Mouse (Mus musculus) cerebellum, adult 11 months (tissue): Measurements from ENCODE around the gene Sestd1.

Experiments
- DNase-seq: peaks from one replicate; pipeline ENCODE4 v3.0.0; 2022

Gene Sestd1

DNA sequence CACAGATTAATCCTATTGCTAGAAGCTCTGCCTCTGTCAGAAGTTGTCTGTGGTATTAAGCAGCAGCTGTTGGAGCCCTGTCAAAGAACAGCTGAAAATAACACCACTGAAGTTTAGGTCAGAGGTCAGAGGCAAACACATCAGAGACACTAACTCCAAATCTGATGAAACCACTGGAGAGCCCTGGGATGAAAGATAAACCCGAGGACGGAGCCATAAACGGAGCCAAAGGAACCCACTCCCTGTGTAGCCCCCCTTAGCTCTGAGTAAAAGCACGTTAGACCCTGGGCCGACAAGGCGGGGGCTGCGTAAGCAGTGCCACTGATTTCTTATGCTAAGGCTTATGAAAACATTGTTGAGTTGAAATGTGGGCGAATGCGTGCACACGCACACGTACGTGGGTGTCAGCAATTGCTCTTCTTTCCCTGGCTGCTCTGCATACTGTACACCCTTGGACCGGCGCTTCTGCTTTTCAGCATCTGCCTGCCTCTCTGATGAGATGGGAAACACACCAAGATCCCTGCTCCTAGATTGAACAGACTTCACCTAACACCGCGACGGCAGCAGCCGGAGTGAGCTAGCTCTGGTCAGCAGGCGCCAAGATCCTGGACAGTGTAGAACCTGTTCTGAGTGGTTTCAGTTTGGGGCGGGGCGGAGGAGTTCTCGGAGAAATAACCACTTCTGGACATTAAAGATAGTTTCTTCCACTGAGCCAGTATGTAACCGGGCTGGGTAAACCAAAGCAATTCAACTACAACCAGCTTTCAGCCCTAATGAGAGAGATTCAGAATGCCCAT lies 108.8 kb downstream of the Sestd1 start:
- DNase-seq: no peak

DNA sequence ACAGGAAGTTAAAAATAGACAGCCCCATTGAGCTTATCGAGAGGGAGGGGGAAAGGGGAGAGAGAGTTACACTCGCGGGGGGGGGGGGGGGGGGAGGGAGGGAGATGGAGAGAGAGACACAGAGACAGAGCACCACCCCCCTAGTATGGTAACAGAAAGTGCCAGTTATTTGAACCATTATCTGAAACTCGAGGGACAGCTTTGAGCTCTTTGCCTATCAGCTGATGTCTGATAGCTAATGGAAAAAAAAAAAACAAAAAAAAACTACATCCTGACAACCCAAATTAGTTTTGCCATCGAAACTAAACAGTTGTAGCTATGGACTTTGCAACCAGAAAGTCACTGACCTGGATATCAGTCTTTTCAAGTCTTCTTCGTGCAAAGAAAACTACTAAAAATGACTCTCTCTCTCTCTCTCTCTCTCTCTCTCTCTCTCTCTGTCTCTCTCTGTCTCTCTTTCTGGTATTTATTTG lies 109.7 kb downstream of the Sestd1 start, which contains the start of gene Ccdc141:
Ccdc141 (minus strand) TSS at position 4 of the 473 bp plus-strand sequence.
- no peak for DNase-seq

DNA sequence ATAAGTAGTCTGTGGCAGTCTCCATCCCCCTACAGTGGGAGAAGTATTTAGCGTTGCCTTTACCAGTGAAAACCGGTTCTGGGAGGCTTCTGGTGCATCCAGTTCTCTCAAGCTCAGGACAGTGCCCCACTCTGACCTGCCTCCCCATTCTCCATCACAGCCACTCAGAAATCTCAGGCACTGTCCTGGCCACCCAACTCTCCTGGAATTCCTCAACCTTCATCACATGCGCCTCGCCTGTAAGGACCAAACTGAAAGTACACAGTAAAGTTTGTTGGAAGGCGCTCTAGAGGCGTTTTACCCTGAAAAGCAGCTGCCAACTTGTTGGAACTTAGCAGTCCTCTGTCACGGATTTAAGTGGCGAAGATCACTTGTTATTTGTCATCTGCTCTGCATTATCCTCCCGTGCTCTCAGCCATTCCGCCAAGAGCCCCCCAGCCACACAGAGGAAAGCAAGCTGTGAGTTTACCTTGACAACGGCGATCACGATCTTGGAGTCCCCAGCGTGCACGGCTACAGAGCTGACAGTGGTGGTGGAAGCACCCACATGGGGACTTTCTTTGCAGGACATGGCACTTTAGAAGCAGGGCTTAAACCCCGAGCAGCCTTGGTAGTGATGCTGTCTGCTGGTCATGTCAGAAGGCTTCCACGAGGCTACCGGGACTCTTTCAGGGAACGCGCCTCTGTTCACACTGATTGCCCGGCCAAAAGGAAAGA lies 110.3 kb downstream of the Sestd1 start:
- no peak for DNase-seq

DNA sequence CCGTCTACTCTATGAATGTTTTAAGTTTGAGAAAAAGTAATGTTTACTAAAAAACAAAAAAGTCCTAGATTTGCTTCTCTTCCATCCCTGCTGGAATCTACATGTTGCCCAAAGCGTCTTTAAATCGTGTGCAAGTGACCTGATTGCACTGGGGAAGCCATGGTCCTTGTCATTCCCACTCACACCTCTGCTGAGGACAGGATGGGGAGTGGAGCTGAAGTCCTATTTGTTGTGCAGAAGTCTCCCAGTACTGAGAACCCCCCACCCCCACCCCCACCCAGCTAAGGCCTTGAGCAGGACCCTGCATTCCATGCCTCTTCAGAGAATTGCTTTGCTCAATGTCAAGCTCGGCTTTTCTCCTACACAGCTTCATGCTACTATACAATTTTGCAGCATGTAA lies 111.2 kb downstream of the Sestd1 start:
- no peak for DNase-seq

DNA sequence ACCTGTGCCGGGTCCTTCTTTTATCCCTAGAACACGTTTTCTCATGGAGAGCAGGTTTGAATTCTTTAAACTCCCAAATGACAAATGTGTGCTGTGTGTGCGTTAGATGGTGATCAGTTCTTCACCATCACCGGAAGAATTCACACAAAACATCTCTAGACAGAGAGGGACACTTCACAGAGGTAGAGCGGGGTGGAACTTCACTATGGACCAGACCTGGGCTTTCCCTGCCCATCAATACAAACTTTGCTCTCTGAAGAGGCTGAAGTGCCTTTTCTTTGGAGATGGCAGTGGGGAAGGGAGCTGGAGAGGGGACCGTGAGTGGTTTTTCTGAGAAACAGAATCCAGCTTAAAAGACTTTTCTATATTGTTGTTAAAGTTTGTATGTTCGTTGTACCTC lies 111.6 kb downstream of the Sestd1 start:
- DNase-seq: no peak

DNA sequence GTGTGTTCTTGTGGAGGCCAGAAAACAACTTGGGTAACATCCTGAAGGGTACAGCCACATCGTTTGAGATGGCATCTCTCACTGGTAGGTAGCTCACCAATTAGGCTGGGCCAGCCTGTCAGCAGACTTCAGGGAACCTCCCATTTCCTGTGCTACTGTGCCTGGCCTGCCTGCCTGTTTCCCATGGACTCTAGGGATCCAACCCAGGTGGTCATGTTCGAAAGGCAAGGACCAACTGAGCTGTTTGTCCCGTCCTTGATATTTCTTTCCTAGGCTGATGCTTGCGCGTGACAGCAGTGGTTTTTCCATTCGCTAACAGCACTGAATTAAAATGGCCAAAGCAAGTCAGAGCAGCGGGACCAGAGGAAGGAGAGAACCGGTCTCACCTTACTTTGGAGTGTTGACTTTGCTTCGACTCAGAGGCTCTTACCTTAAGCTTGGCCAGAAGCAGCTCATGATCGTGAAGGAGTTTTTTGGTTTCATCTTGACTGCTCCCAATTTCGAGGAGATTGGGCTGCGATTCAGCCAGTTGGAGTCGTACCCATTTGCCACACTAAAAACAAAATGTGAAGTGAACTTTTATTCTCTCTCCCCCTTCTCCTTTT lies 112.2 kb downstream of the Sestd1 start:
- DNase-seq: no peak

DNA sequence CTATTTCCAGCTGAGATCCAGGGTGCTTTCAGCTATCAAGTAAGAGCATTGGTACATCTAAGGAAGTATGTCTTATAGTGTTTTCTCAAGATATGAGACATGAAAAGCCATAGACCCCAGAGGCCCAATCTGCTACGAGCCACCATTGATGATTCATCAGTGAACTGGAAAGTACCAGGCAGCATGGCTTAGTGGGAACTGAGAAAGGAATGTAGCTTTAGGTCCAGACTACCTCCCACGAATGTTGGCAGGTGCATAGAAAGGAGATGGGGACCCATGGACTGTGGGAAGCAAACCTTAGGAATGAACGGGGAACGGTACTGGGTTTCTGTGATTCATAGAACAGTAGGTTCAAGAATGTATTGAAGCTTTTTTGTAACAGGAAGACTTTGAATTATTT lies 114.0 kb downstream of the Sestd1 start:
- no peak for DNase-seq

DNA sequence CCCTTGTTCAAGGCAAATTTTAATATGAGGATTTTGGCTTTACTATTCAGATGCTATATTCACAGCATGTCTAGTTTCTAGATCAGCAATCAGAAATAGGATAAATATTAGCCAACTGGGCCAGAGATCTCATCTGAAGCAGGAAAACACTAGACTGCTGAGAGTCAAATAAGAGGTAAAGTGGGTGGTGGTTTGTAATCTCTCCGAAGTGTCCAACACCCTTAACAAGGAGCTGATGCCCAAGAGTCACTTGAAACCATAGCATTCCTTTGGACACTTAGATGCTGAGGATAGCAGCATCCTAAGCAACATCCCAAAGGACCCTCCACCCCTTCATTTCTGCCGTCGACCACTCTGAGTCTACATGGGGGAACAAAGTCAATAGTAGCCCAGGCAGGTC lies 115.7 kb downstream of the Sestd1 start:
- DNase-seq: no peak

DNA sequence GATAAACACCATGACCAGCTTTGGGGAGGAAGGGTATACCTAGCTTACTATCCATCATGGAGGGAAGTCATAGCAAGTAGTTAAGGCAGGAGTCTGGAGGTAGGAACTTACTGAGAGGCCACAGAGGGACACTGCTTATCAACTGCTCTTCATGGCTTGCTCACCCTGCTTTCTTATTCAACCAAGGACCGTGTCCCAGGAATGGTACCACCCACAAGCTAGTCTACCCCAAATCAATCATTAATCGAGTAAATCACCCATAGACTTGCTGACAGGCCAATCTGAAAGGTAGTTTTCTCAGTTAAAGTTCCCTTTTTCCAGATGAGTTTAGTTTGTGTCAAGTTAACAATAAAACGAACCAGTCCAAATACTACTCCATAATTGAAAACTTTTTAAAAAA lies 117.0 kb downstream of the Sestd1 start:
- DNase-seq: no peak

DNA sequence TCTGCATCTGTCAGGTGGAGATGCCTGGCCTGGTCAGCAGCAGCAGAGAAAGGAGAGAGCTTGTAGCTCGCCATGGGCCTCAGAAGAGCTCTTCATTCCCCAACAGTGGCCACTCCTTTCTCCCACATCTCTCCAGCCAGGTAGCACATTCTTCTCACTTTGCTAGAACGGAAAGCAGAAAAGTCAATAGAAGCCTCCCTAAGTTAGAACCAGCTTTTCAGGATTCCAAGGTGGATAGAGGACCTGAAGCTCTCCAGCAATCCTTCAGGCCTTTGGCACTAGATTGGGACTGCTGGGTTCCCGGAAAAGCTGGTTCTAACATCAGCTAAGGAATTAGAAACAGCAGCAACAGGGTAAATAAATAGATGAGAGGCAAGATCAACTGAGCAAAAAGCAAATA lies 118.3 kb downstream of the Sestd1 start:
- no peak for DNase-seq

DNA sequence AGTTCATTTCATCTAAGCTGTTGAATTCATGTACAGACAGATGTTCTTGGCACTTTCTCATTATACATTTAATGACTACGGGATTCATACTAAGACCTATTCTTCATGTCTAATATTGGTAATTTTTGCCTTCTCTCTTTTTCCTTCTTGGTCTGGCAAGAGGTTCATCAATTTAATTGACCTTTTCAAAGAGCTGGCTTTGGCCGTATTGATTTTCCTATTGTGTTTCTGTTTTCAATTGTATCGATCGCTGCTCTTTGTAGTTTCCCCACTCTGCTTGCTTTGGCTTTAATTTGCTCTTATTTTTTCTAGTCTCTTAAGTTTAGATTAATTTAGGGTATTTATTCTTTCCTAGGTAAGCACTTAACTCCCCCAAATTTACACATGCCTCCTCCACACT lies 122.8 kb downstream of the Sestd1 start:
- DNase-seq: no peak

DNA sequence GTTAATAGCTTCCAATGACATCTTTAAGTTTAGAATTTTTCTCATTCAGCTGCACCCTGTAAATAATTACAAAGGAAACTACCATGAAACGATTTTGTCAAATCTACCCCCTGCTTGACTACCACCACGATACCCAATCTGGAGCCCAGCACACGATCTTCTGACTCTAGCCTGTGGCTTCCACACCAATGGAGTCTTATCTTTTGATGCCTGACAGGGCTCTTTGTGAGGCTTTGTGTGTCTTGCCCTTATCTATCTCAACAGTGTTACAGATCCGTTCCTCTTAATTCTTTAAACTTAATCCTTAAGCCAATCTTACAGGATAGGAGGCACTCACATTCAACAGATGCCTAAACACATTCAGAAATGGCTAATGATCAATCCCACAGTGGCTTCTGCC lies 126.3 kb downstream of the Sestd1 start:
- DNase-seq: no peak

DNA sequence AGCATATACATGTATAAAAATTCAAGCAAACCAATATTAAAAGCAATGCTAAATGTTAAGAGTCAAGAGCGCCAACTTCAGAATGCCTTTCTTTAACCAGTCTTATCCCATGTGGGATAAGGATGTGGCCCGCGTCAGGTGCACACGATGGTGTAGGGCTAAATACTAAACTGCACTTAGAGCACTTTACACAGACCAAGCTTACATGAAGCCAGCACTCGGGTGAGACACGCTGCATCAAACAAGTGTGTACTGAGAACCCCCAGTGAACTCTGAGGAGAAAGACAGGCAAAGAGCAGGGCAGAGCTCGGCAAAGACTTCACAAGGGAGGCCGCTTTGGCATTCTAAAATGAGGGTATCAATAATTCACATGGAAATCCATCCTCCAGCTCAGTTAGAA lies 129.1 kb downstream of the Sestd1 start:
- DNase-seq: no peak

DNA sequence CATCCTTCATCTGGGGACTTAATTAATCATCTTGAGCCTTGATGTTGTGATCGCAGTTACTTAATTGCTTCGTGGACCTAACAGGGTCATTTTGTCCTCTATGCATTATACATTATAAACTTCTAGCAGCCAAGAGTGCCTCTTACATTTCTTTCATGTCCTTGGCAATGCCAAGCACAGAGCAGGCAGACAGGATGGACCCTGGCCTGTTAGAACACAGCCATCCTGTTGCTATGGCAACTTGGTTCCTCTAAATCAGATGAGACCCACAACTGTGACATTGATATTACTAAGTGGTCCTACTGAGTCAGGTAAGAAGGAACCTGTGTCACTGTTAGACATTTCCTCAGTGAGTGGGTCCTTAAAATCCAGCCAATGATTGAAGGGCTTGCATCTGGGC lies 130.8 kb downstream of the Sestd1 start:
- no peak for DNase-seq

DNA sequence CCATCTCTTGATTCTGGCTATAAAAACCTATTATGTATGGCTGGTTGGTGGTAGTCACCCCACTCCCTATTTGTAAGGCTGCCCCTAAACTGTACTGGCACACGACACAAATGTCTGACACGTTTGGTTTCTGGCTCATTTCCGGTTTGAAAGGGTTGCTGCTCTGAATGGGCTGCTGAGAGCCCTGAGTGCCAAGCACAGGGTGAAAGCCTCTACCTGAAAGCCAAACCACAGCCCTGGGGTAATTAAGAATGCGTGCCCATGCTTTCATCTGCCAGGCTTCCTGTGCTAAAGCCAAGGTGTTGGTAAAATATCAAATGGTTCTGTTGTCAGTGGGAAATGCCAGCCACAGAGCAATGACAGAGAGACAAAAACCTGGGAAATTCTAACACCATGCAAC lies 132.2 kb downstream of the Sestd1 start:
- DNase-seq: no peak

DNA sequence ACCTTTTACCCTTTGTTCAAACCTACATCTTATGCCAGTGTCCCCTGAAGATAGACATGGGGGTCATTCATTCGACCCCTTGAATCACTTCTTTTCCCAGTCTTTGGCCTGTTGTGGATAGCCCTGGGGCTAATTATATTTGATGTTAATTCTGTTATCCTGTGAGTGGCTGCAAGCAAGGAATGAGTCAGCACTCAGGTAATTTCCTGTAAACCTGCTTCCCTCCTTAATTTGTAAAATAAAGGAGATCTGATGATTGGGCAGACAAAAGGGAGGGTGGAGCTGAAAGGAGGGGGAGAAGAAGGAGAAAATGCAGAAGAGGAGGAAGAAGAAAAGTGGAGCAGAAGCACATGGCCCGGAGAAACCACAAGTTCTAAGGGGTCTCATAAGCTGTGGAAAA lies 133.4 kb downstream of the Sestd1 start:
- no peak for DNase-seq

DNA sequence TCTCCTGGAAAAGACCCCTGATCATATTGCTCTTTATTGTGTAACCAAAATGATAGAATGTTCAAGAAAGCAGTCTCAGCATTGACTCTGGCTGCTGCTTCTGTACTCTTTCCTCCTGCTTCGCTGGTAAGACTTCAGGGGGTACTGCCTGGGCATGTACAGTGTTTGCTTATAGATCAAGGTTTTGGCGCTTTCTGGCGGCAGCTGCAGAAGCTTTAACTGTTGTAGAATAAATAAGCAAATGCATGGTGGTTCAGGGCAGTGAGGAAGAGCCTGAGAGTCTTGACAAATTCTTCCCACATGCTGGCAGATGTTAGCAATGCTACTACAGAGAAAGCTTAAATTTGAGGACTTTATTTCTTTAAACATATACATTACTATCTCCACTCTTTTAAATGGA lies 134.1 kb downstream of the Sestd1 start:
- no peak for DNase-seq

DNA sequence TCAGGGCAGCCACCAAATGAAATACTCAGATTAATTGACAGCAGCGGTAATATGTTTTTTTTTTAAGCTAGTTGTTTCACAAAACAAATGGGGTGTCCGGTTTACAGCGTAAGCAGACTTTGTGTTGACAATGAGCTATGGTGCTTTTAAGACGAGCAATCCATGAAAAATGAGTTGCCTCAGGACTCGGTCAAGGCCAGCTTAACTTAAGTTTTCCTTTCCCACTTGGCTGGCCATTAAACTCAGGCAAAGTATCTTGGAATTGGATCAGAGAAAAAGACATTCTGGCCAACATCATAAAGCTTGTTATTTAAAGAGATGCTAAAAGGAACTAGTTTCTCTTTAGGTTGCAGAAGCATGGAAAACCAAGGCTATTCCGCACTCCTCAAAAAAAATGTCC lies 136.9 kb downstream of the Sestd1 start:
- no peak for DNase-seq

DNA sequence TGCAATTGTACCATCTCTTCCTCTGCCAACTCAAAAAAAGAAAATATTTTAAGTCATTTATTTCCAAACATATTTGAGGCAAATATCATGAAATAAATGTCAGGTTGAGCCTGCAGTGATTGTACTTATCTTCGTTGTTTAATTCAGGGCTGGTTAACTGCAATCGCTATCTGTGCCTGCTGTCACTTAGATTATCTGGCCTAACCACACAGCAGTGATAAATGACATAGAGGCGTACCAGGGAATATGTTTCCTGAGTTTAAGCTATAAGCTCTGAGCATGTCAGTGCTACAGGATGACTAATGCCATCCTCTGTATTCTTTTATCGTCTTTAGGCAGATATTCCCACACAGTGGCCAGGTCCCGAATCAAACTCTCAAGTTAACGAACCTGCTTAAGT lies 141.5 kb downstream of the Sestd1 start:
- DNase-seq: no peak

DNA sequence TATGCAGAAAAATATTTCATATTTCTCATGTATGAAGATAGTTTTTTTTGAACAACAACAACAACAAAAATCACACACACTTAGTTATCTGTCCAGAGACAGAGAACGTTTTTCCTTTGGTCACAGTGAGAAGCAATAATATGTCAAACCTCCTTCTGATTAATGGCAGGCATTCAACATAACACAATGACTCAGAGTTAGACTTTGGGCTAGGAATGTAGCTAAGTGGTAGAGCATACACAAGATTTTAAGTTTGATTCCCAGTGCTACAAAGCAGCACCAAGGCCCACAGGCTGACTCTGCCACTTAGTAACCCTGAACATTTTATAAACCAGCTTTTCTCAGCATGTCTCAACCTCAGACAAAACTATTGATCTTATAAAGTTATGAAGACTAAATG lies 145.5 kb downstream of the Sestd1 start:
- DNase-seq: no peak

DNA sequence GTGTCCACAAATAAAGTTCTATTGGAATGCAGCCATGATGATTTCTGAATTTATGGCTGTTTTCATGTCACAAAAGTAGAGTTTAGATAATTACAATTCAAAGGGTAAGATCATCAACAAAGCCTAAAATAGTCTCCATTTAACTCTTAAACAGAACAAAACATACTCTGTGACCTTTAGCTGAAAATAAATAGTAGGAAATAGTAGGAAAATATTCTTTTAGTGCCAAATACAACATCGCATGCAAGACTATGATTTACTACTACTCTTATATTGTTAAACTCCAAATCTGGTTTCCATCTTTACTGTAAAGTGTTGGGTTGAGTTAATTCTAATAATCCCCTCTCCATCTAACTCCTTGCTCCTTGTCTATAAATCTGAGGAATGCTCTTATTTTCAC lies 147.0 kb downstream of the Sestd1 start:
- DNase-seq: no peak
